Mouse (Mus musculus) midbrain, embryonic 16.5 days (tissue): ENCODE data around the gene Osbpl11. TPM values are rescaled to one million over a fixed set of nuclear protein-coding genes. Genes with fewer than 3 reads are reported as not detected.
A peak's percentile ranks its signal among the peaks of the same experiment; 100 is the strongest.
"Not testable (repeated sequence)": the region's sequence is repeated elsewhere in the genome, so short reads cannot be mapped to it uniquely, and the experiment has no call there.

Source experiments
- ATAC-seq: fragments of 200-750 bp; cut with Nextera tagmentation; 2 replicates; pipeline ENCODE4 v1.8.0; 2017; ENCODE audit warnings: moderate TSS enrichment
- H3K27ac ChIP-seq: fragments of 300-500 bp; sonication (generic); 2 replicates; pipeline ENCODE4 v1.5.1; 2014; ENCODE audit warnings: mild to moderate bottlenecking, low read length, mixed read lengths
- H3K27me3 ChIP-seq: fragments of 300-500 bp; sonication (generic); 2 replicates; pipeline ENCODE4 v1.6.1; 2014; ENCODE audit warnings: low read depth, low read length, mixed read lengths; ENCODE audit not compliant: control insufficient read depth, insufficient read depth
- H3K36me3 ChIP-seq: fragments of 300-500 bp; sonication (generic); 2 replicates; pipeline ENCODE4 v1.6.1; 2014; ENCODE audit warnings: mild to moderate bottlenecking, low read length, moderate library complexity, mixed read lengths; ENCODE audit not compliant: control insufficient read depth, insufficient read depth
- H3K4me1 ChIP-seq: fragments of 300-500 bp; sonication (generic); 2 replicates; pipeline ENCODE4 v1.6.1; 2014; ENCODE audit warnings: mild to moderate bottlenecking, low read length, mixed read lengths; ENCODE audit not compliant: control insufficient read depth, insufficient read depth
- H3K4me2 ChIP-seq: fragments of 300-500 bp; sonication (generic); 2 replicates; pipeline ENCODE4 v1.6.1; 2014; ENCODE audit warnings: mild to moderate bottlenecking, low read length, mixed read lengths
- H3K4me3 ChIP-seq: fragments of 300-500 bp; sonication (generic); 2 replicates; pipeline ENCODE4 v1.5.1; 2014; ENCODE audit warnings: low read depth, mild to moderate bottlenecking, low read length, moderate library complexity, mixed read lengths
- H3K9ac ChIP-seq: fragments of 300-500 bp; sonication (generic); 2 replicates; pipeline ENCODE4 v1.6.1; 2014; ENCODE audit warnings: low read depth, low read length, mixed read lengths
- H3K9me3 ChIP-seq: fragments of 300-500 bp; sonication (generic); replicated peaks from 2 replicates; pipeline ENCODE4 v1.6.1; 2014; ENCODE audit warnings: mild to moderate bottlenecking, low read length, mixed read lengths; ENCODE audit not compliant: control insufficient read depth, poor library complexity, severe bottlenecking
- WGBS: fragments of 180-500 bp; shearing (Covaris S2); extraction: QIAGEN DNeasy Blood & Tissue Kit; methylation state at CpG from one replicate; pipeline ENCODE4 v1.1.7; 2014; 5-methylcytosine and 5-hydroxymethylcytosine counted together
- polyA plus RNA-seq: library from polyadenylated mRNA; unstranded; fragments of >200 nt; fragmentation: Nextera tagmentation; extraction: Ambion mirVana; gene quantifications from 2 replicates; pipeline ENCODE4 v1.2.1, GENCODE M21; 2015

Osbpl11 gene
- polyA plus RNA-seq, 1 experiment from 2014 or later, result 15.0 TPM

GRCm38 (mm10) chr16:33154992-33155391, 29.9 kb upstream of the Osbpl11 start:
- no peaks in the 10 kb centered on the region for H3K4me1 ChIP-seq
- no peak overlapping the region for H3K4me2 ChIP-seq
- ATAC-seq, result no peak
- H3K9ac ChIP-seq, result no peak overlapping the region
- H3K27me3 ChIP-seq, result no peaks in the 10 kb centered on the region
- H3K9me3 ChIP-seq, result no peaks in the 10 kb centered on the region
- H3K27ac ChIP-seq, result no peak overlapping the region
- no peaks in the 10 kb centered on the region for H3K36me3 ChIP-seq
- H3K4me3 ChIP-seq, result no peak overlapping the region
- 52% methylated on average over 4 of the region's 4 CpGs for WGBS

DNA sequence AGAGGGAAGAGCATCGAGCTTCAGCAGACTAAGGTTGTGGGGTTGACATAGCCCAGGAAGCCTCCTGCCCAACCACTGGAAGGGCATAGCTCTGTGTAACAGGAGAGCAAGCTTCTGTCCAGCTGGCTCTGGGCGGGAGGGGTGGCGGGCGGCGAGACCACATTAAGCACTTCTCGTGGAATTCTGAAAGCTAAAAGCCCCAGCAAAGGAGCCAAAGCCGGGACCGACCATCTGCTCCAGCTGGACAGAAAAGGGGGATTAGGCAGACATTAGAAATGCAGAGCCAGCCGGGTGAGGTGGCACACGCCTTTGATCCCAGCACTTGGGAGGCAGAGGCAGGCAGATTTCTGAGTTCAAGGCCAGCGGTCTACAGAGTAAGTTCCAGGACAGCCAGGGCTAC, 26.9 kb upstream of the Osbpl11 start:
- H3K9ac ChIP-seq, result no peak overlapping the region
- no peak overlapping the region for H3K27ac ChIP-seq
- WGBS, result 63% methylated on average over 11 of the region's 11 CpGs

DNA sequence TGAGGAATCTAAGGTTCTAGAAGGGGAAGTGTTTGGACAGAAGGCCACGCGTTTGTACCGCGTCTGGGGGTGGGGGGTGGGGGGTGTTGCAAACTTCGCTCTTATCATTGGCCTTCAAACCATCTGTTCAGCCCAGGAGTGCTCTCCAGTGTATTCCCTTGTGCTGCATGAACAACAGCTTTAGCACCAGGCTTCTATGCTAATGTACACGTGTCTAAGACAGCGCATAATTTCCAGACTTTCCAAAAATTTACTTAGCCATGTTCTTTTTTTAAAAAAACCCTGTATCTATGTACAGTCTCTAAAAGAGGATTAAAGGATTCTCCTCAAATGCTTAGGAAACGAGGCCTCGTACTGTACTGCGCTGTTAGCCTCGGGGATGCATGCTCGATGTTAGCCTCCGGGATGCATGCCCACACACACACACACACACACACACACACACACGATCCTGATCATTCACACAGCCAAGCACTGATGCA, 26.2 kb upstream of the Osbpl11 start:
- no peak overlapping the region for H3K4me3 ChIP-seq
- peak; percentile 32; the same call in 1 of the 2 replicates for ATAC-seq
- H3K27ac ChIP-seq, result no peak overlapping the region
- H3K4me2 ChIP-seq, result no peak overlapping the region
- WGBS, result 82% methylated on average over 14 of the region's 14 CpGs
- no peak overlapping the region for H3K9ac ChIP-seq
- H3K9me3 ChIP-seq, result no peaks in the 10 kb centered on the region
- H3K27me3 ChIP-seq, result no peaks in the 10 kb centered on the region
- no peaks in the 10 kb centered on the region for H3K4me1 ChIP-seq
- H3K36me3 ChIP-seq, result no peaks in the 10 kb centered on the region

More for the DNA sequence above, 26.9 kb upstream of the Osbpl11 start:
- no peaks in the 10 kb centered on the region for H3K4me1 ChIP-seq
- H3K4me2 ChIP-seq, result no peak overlapping the region
- ATAC-seq, result no peak
- H3K36me3 ChIP-seq, result no peaks in the 10 kb centered on the region
- H3K9me3 ChIP-seq, result no peaks in the 10 kb centered on the region
- no peak overlapping the region for H3K4me3 ChIP-seq
- no peaks in the 10 kb centered on the region for H3K27me3 ChIP-seq

DNA sequence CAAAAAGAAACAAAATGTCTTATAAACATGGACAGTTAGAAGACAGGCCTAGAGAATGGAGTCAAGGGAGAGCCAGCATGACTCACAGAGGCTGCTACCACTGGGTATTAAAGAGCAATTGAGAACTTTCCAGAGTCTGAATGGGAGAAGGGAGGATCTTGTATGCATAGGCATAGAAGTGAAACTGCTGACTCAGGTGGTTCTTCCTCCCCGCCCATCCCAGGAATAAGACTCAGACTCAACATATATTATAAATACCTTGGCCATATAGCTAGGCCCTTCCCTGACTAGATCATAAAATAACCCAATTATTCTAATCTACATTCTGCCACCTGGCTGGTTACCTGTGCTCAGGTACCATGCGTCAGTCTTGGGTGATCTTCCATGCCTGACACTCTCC, 25.5 kb upstream of the Osbpl11 start:
- no peaks in the 10 kb centered on the region for H3K36me3 ChIP-seq
- H3K27ac ChIP-seq, result no peak overlapping the region
- H3K9ac ChIP-seq, result no peak overlapping the region
- no peak overlapping the region for H3K4me2 ChIP-seq
- no peaks in the 10 kb centered on the region for H3K27me3 ChIP-seq
- 95% methylated on average over 2 of the region's 2 CpGs for WGBS
- no peak overlapping the region for H3K4me3 ChIP-seq
- H3K9me3 ChIP-seq, result no peaks in the 10 kb centered on the region
- H3K4me1 ChIP-seq, result no peaks in the 10 kb centered on the region
- ATAC-seq, result no peak

- no peak overlapping the region for H3K9ac ChIP-seq
- no peaks in the 10 kb centered on the region for H3K9me3 ChIP-seq
- no peak overlapping the region for H3K4me3 ChIP-seq
- no peak overlapping the region for H3K27ac ChIP-seq
- no peaks in the 10 kb centered on the region for H3K4me1 ChIP-seq
- H3K4me2 ChIP-seq, result no peak overlapping the region
- no peaks in the 10 kb centered on the region for H3K36me3 ChIP-seq
- no peaks in the 10 kb centered on the region for H3K27me3 ChIP-seq
- 80% methylated on average over 13 of the region's 13 CpGs for WGBS
- no peak for ATAC-seq
Observed at GRCm38 (mm10) chr16:33163330-33164090, 21.4 kb upstream of the Osbpl11 start.

DNA sequence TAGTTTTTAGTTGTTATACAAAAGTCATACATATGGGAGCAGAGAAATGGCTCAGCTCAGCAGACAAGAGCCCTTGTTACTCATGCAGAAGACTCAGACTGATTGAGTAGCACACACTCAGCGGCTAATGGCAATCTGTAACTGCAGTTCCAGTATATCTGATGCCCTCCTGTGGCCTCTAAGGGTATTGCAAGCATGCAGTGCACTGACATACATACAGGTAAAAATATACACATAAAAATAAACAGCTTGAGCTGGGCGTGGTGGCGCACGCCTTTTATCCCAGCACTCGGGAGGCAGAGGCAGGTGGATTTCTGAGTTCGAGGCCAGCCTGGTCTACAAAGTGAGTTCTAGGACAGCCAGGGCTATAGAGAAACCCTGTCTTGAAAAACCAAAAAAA, 18.6 kb upstream of the Osbpl11 start:
- H3K9ac ChIP-seq, H3K4me3 ChIP-seq, H3K4me2 ChIP-seq, ATAC-seq, H3K36me3 ChIP-seq, H3K27ac ChIP-seq, H3K27me3 ChIP-seq, H3K4me1 ChIP-seq, H3K9me3 ChIP-seq: not testable (repeated sequence)
- WGBS, result 66% methylated on average over 6 of the region's 6 CpGs

DNA sequence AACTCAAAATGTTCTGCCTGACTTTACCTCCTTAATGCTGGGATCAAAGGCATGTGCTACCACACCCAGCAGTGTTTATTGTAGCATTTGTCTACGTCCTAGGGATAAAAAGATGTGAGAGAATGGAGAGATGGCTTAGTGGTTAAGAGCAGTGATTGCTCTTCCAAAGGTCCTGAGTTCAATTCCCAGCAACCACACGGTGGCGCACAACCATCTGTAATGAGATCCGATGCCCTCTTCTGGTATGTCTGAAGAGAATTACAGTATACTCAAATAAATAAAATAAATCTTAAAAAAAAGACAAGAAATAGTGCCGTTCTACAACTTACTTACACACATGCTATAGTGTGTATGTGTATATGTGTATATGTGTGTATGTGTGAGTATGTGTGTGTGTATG, 17.3 kb upstream of the Osbpl11 start:
- 39% methylated on average over 5 of the region's 5 CpGs for WGBS
- Histone ChIP-seq H3K4me2 (no peak overlapping the region), H3K4me1 (no peaks in the 10 kb centered on the region), H3K4me3 (no peak overlapping the region), H3K9ac (no peak overlapping the region), H3K9me3 (no peaks in the 10 kb centered on the region), H3K27ac (no peak overlapping the region), H3K27me3 (no peaks in the 10 kb centered on the region), H3K36me3 (no peaks in the 10 kb centered on the region)
- ATAC-seq, result no peak

DNA sequence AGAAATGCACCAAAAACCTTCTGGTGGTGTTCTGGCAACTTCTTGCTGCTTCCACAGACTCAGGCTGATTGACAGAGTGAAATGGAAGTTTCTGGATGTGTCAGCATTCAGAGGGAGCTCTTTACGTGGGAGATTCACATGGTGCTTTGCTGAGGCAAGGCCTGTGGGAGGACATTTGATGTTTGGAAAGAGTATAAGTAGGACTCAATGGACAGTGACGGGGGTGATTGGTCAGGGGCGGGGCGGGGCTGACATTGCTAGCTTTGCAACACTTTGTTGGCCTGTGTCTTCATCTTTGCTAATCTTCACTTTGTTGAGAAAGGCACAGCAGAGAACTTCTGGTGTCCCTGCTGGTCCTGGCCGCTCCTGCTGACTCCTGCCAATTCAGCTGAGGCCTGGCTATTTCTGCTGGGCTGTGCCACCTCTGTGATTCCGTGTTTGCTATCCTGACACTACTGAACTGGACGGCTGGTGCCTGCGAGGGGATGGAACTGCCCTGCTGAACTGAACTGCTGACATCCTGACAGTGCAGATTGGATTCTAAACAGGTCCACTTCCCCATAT, 15.3 kb upstream of the Osbpl11 start:
- ATAC-seq, result no peak
- 62% methylated on average over 8 of the region's 8 CpGs for WGBS
- no peak overlapping the region for H3K9ac ChIP-seq

DNA sequence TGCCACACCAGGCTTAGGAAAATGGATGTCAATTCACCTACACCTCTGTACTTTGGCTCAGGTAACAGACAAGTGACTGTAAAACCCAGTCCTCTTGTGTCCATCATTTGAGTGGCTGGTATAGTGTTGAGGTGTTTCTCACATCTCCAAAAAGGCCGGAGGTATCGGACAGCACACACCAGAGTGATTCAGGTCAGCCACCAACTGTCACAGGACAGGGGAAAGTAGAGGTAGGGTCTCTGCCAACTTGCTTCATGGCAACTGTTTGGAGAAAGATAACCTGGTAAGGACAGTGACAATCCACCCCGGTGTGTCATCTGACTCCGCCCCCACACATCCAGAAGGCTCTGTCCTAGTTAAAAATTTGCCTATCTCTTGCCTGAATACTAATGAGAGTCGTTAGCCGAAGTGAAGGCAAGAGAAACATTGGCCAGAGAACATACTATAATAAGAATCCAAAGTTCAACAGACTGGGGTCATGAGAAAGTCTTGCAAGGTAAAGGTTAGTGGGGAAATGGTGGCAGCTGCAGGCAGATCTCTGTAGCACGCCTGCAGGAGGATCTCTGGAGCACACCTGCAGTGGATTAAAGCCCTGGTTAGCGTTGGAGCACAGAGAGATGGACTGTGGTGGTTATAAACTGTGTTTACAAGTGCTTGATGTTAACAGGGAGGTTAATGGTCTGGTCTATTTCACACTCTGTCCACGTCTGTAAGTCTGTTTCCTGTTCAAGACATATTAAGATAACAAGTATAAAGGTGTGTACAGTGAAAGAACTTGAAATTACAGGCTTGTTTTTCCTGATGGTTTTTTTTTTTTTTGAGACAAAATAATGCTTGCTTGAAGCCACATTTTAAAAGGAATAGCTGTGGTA, 13.9 kb upstream of the Osbpl11 start:
- no peak overlapping the region for H3K4me2 ChIP-seq
- H3K4me1 ChIP-seq, result no peaks in the 10 kb centered on the region
- WGBS, result 77% methylated on average over 9 of the region's 9 CpGs
- ATAC-seq, result no peak
- H3K9ac ChIP-seq, result no peak overlapping the region
- no peak overlapping the region for H3K4me3 ChIP-seq
- no peaks in the 10 kb centered on the region for H3K36me3 ChIP-seq
- no peaks in the 10 kb centered on the region for H3K27me3 ChIP-seq
- no peak overlapping the region for H3K27ac ChIP-seq
- no peaks in the 10 kb centered on the region for H3K9me3 ChIP-seq

More for the DNA sequence above, 15.3 kb upstream of the Osbpl11 start:
- H3K36me3 ChIP-seq, result no peaks in the 10 kb centered on the region
- H3K9me3 ChIP-seq, result no peaks in the 10 kb centered on the region
- no peaks in the 10 kb centered on the region for H3K27me3 ChIP-seq
- no peak overlapping the region for H3K27ac ChIP-seq
- H3K4me1 ChIP-seq, result no peaks in the 10 kb centered on the region
- no peak overlapping the region for H3K4me3 ChIP-seq
- no peak overlapping the region for H3K4me2 ChIP-seq
